In the genomic region with DNA sequence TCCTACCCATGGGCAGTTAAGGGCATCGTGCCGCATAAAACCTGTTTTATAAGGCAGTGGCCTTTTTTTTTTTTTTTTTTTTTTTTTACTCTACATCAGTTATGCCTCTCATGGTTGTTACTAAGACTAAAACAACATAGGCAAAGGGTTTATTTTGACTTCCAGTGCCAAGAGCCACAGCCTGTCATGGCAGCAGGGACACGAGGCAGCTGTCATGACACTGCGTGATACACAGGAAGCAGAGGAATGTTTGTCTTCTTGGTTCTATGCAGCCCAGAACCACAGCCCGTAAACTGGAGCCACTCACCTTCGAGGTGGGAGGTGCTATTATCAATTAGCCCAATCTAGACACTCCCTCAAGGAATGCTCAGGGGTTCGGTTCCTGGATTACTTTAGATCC, we compare ENCODE assay signal across 17 mouse cellular contexts.
"Had no signal": no experiment of that assay in that cellular context is flagged by ENCODE, and none has a peak within 500 bp of the region (broad histone marks: within the 10 kb centered on the region; RNA-seq: fewer than 3 reads in every experiment).

No protein-coding gene starts in this region.

- H3K4me1 ChIP-seq: intestine, embryonic 15.5 days; liver, embryonic 13.5 days; midbrain, embryonic 12.5 days; midbrain, embryonic 15.5 days; neural tube, embryonic 12.5 days; neural tube, embryonic 15.5 days had no signal

- H3K27me3 ChIP-seq: intestine, embryonic 15.5 days; liver, embryonic 13.5 days; midbrain, embryonic 12.5 days; midbrain, embryonic 15.5 days; neural tube, embryonic 12.5 days; neural tube, embryonic 15.5 days had no signal

- ATAC-seq: hindbrain, embryonic 16.5 days; intestine, embryonic 15.5 days; midbrain, embryonic 15.5 days had no signal

- H3K9ac ChIP-seq: intestine, embryonic 15.5 days; liver, embryonic 13.5 days; midbrain, embryonic 12.5 days; midbrain, embryonic 15.5 days; neural tube, embryonic 12.5 days; neural tube, embryonic 15.5 days had no signal

- H3K4me2 ChIP-seq: intestine, embryonic 15.5 days; liver, embryonic 13.5 days; midbrain, embryonic 12.5 days; midbrain, embryonic 15.5 days; neural tube, embryonic 12.5 days; neural tube, embryonic 15.5 days had no signal

- H3K36me3 ChIP-seq: intestine, embryonic 15.5 days; liver, embryonic 13.5 days; midbrain, embryonic 12.5 days; midbrain, embryonic 15.5 days; neural tube, embryonic 12.5 days; neural tube, embryonic 15.5 days had no signal

- H3K9me3 ChIP-seq: intestine, embryonic 15.5 days; midbrain, embryonic 12.5 days; midbrain, embryonic 15.5 days; neural tube, embryonic 12.5 days; neural tube, embryonic 15.5 days had no signal

- H3K4me3 ChIP-seq: intestine, embryonic 15.5 days; left cerebral cortex, adult 2 months; liver, embryonic 13.5 days; midbrain, embryonic 12.5 days; midbrain, embryonic 15.5 days; neural tube, embryonic 12.5 days; neural tube, embryonic 15.5 days had no signal

- DNase-seq: layer of hippocampus, postnatal 36 days; liver, embryonic 13.5 days; lung, postnatal 14 days; right cerebral cortex, adult 18-20 months; right cerebral cortex, postnatal 14 days; right cerebral cortex, postnatal 4 days; thymus, adult 2 months; thymus, postnatal 14 days; thymus, postnatal 4 days had no signal

- H3K27ac ChIP-seq: intestine, embryonic 15.5 days; left cerebral cortex, adult 2 months; liver, embryonic 13.5 days; midbrain, embryonic 12.5 days; midbrain, embryonic 15.5 days; neural tube, embryonic 12.5 days; neural tube, embryonic 15.5 days; stomach, postnatal 0 days had no signal
